Mouse (Mus musculus) hindbrain, embryonic 10.5 days (tissue): Measurements from ENCODE around the gene Fam184a. TPM values are rescaled to one million over a fixed set of nuclear protein-coding genes. Genes with fewer than 3 reads are reported as not detected.

Experiments used
- polyA plus RNA-seq: library from polyadenylated mRNA; unstranded; fragments of >200 nt; fragmentation: Nextera tagmentation; extraction: Ambion mirVana; gene quantifications from 2 replicates; pipeline ENCODE4 v1.2.1, GENCODE M21; 2016

Fam184a gene
- polyA plus RNA-seq, 1 experiment from 2014 or later = 5.1 TPM

Other genes starting within 250 kb of the Fam184a start
- 142 and 158 TPM in 2 replicates for gene Asf1a, start 154.4 kb downstream of the Fam184a start, polyA plus RNA-seq
- gene Mcm9, start 120.7 kb downstream of the Fam184a start, polyA plus RNA-seq = 11.5 and 12.7 TPM in 2 replicates